Mouse (Mus musculus) kidney, postnatal 0 days (tissue): ENCODE measurements around the gene Atp7b. TPM values are rescaled to one million over a fixed set of nuclear protein-coding genes. Genes with fewer than 3 reads are reported as not detected.

Experiments
- ATAC-seq: fragments of 200-750 bp; cut with Nextera tagmentation; replicated peaks from 2 replicates; pipeline ENCODE4 v1.8.0; 2017; ENCODE audit warnings: low read depth, moderate number of reproducible peaks, moderate TSS enrichment, moderate library complexity; ENCODE audit not compliant: low FRiP score
- DNase-seq: peaks from one replicate; pipeline ENCODE4 v3.0.0-alpha.2; 2016; ENCODE audit warnings: low spot score
- H3K27ac ChIP-seq: fragments of 300-500 bp; sonication (generic); 2 replicates; pipeline ENCODE4 v1.5.1; 2014; ENCODE audit warnings: mild to moderate bottlenecking
- H3K27me3 ChIP-seq: fragments of 300-500 bp; sonication (generic); 2 replicates; pipeline ENCODE4 v1.6.1; 2014; ENCODE audit warnings: low read length, mixed read lengths; ENCODE audit not compliant: insufficient read depth
- H3K36me3 ChIP-seq: fragments of 300-500 bp; sonication (generic); 2 replicates; pipeline ENCODE4 v1.6.1; 2014; ENCODE audit warnings: low read length, mixed read lengths; ENCODE audit not compliant: insufficient read depth
- H3K4me1 ChIP-seq: fragments of 300-500 bp; sonication (generic); replicated peaks from 2 replicates; pipeline ENCODE4 v1.6.1; 2014; ENCODE audit warnings: antibody characterized with exemption, low read length, mixed read lengths; ENCODE audit not compliant: insufficient read depth
- H3K4me2 ChIP-seq: fragments of 300-500 bp; sonication (generic); 2 replicates; pipeline ENCODE4 v1.6.1; 2014; ENCODE audit warnings: mild to moderate bottlenecking, low read length, moderate library complexity, mixed read lengths
- H3K4me3 ChIP-seq: fragments of 300-500 bp; sonication (generic); replicated peaks from 2 replicates; pipeline ENCODE4 v1.5.1; 2014; ENCODE audit warnings: low read depth, low read length
- H3K9ac ChIP-seq: fragments of 300-500 bp; sonication (generic); 2 replicates; pipeline ENCODE4 v1.6.1; 2014; ENCODE audit warnings: low read depth, low read length
- H3K9me3 ChIP-seq: fragments of 300-500 bp; sonication (generic); replicated peaks from 2 replicates; pipeline ENCODE4 v1.6.1; 2016; ENCODE audit warnings: low read length, inconsistent platforms, mixed read lengths
- CTCF ChIP-seq: IDR thresholded peaks from 2 replicates; pipeline ENCODE4 v1.5.1; 2016; ENCODE audit warnings: antibody characterized with exemption, low read depth, mild to moderate bottlenecking, moderate library complexity
- WGBS: fragments of 180-500 bp; shearing (Covaris S2); extraction: QIAGEN DNeasy Blood & Tissue Kit; methylation state at CpG from one replicate; pipeline ENCODE4 v1.1.7; 2014; 5-methylcytosine and 5-hydroxymethylcytosine counted together
- polyA plus RNA-seq: library from polyadenylated mRNA; unstranded; fragments of >200 nt; fragmentation: Nextera tagmentation; extraction: Ambion mirVana; gene quantifications from 2 replicates; pipeline ENCODE4 v1.2.1, GENCODE M21; 2015

Atp7b gene
- polyA plus RNA-seq, 1 experiment from 2014 or later = 0.33 TPM

DNA sequence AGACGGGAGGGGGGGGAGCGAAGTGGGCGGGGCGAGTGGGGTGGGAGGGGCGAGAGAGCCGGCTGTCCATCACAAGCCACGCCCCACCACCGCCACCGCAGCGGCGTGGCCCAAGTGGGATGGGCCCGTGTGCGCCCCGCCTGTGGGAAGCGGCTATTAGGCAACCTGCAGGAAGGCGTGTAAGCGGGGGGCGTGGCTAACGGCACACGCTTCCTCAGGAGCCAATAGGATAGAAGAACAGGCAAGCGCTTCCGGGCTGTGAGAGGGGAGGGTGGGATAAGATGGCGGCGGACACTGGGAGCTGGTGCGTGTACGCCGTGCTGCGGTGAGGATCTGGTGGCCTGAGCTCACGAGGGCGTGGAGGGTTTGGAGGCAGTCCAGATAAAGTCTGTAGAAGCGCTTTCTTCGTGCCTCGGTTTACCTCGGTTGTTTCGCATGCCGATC, 363 bp upstream of the Atp7b start, which contains the start of gene Alg11:
Gene Alg11, plus strand, starts transcription at position 276 of the 444 bp plus-strand sequence.
- Histone ChIP-seq H3K4me3 (peak within 1 kb of the TSS; percentile 73), H3K36me3 (peaks cover 15% of the 10 kb centered on the region), H3K4me2 (peak within 1 kb of the TSS; percentile 98), H3K27ac (no peak within 1 kb of the TSS), H3K9me3 (no peaks in the 10 kb centered on the region), H3K9ac (peak within 1 kb of the TSS; percentile 67), H3K4me1 (0 out of 2 replicates have a peak, but pooled peaks cover 4% of the 10 kb centered on the region), H3K27me3 (peaks cover 12% of the 10 kb centered on the region)
- DNase-seq = peak; percentile 99
- peak; percentile 25; the same call in 1 of the 2 replicates for TF ChIP-seq CTCF
- WGBS = under 1% methylated on average over 33 of the region's 36 CpGs
- peak; percentile 100 for ATAC-seq

DNA sequence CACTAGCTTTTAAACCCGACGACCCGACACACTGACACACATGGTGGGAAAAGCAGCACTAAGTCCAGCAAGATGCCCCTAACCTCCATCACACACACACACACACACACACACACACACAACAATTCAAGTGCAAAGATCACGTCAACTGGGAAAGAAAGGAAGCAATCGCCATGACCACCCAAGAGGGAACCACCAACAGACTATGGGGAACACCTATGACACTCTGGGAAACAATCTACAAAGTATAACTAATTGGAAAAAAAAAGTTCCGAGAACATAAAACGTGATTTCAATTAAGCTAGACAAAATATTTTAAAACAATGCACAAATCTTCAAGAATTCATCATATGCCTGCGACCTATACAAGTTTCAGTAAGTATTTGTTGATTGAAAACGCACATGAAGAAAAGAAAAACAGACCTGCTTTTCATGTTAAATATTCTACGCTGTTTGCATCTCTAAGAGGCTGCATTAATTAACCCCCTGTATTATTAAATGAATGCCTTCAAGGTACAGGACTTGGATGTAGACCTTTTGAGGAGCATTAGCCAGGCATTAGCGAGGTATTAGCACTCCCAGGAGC, 859 bp downstream of the Atp7b start:
- Histone ChIP-seq H3K4me2 (peak overlapping the region; percentile 98), H3K4me3 (peak overlapping the region; percentile 73), H3K9ac (peak overlapping the region; percentile 67), H3K4me1 (0 out of 2 replicates have a peak, but pooled peaks cover 4% of the 10 kb centered on the region), H3K9me3 (no peaks in the 10 kb centered on the region), H3K27ac (no peak overlapping the region), H3K27me3 (peaks cover 12% of the 10 kb centered on the region), H3K36me3 (peaks cover 4% of the 10 kb centered on the region; the same call in 1 of the 2 replicates)
- 44% methylated on average over 11 of the region's 11 CpGs for WGBS
- no peak for DNase-seq
- no peak for ATAC-seq
- TF ChIP-seq CTCF = no peak

DNA sequence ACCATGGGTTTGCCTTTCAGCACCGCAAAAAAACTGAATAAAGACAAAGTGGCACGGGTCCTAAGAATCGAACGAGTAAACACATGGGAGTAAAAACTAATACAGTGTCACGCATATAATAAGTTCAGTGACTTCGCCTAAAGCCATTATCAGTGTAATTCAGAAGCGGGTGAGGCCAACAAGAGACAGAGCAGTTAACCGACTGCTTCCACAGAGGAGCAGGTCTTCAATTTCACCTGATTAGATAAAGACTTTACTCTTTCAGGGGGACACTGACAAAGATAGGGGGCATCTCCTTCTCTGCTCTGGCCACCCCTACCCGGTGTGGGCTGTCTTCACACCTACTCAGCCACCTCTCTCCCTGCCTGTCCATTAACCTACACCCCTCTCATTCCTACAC, 1.7 kb downstream of the Atp7b start:
- H3K9me3 ChIP-seq = no peaks in the 10 kb centered on the region
- H3K27ac ChIP-seq = no peak overlapping the region
- TF ChIP-seq CTCF = no peak
- H3K4me3 ChIP-seq = no peak overlapping the region
- no peak overlapping the region for H3K4me2 ChIP-seq
- DNase-seq (no peak), ATAC-seq (no peak)
- H3K4me1 ChIP-seq = 0 out of 2 replicates have a peak, but pooled peaks cover 4% of the 10 kb centered on the region
- H3K36me3 ChIP-seq = no peaks in the 10 kb centered on the region
- peaks cover 12% of the 10 kb centered on the region for H3K27me3 ChIP-seq
- WGBS = 73% methylated on average over 9 of the region's 9 CpGs
- H3K9ac ChIP-seq = no peak overlapping the region

DNA sequence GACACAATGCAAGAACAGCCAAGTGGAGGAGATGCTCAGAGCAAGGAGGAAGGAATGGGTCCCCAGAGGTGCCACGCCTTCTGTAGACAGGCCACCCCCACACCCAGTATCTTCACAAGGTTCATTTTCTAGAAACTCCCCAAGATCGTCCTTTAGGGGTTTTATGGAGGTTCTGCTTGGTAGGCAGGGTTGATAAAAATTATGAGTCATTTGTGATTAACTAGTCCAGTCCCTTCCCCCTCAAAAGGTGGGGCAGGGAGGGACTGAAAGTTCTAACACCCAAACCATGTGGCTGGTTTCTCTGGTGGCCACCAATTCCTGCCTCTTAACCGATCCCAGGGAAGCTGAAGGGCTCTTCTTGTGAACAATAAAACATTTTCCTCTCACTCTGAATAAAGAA, 3.3 kb downstream of the Atp7b start:
- WGBS = 58% methylated on average over 3 of the region's 3 CpGs
- H3K4me3 ChIP-seq = no peak overlapping the region
- no peaks in the 10 kb centered on the region for H3K9me3 ChIP-seq
- H3K9ac ChIP-seq = no peak overlapping the region
- H3K4me1 ChIP-seq = 0 out of 2 replicates have a peak, but pooled peaks cover 4% of the 10 kb centered on the region
- TF ChIP-seq CTCF = no peak
- H3K27me3 ChIP-seq = peaks cover 12% of the 10 kb centered on the region
- no peaks in the 10 kb centered on the region for H3K36me3 ChIP-seq
- DNase-seq (no peak), ATAC-seq (no peak)
- H3K4me2 ChIP-seq = no peak overlapping the region
- H3K27ac ChIP-seq = no peak overlapping the region

DNA sequence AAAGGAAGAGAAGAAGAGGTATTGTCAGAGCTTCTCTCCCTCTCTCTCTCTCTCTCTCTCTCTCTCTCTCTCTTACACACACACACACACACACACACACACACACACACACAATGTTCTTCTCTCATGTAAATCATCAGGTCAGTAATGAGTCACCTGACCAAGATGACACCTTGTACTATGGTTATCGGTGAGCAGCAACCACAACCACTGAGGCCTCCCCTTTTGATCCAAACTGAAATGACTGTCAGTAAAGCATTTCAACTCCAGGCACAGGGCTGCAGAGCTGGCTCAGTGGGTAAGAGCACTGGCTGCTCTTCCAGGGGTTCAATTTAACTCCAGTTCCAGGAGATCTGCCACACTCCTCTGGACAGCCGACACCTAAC, 4.6 kb downstream of the Atp7b start:
- Histone ChIP-seq H3K27ac (no peak overlapping the region), H3K4me1 (no peaks in the 10 kb centered on the region), H3K36me3 (no peaks in the 10 kb centered on the region), H3K27me3 (peaks cover 12% of the 10 kb centered on the region), H3K9ac (no peak overlapping the region), H3K9me3 (no peaks in the 10 kb centered on the region), H3K4me2 (no peak overlapping the region), H3K4me3 (no peak overlapping the region)
- ATAC-seq (no peak), DNase-seq (no peak)
- 84% methylated on average over 2 of the region's 2 CpGs for WGBS
- TF ChIP-seq CTCF = no peak

DNA sequence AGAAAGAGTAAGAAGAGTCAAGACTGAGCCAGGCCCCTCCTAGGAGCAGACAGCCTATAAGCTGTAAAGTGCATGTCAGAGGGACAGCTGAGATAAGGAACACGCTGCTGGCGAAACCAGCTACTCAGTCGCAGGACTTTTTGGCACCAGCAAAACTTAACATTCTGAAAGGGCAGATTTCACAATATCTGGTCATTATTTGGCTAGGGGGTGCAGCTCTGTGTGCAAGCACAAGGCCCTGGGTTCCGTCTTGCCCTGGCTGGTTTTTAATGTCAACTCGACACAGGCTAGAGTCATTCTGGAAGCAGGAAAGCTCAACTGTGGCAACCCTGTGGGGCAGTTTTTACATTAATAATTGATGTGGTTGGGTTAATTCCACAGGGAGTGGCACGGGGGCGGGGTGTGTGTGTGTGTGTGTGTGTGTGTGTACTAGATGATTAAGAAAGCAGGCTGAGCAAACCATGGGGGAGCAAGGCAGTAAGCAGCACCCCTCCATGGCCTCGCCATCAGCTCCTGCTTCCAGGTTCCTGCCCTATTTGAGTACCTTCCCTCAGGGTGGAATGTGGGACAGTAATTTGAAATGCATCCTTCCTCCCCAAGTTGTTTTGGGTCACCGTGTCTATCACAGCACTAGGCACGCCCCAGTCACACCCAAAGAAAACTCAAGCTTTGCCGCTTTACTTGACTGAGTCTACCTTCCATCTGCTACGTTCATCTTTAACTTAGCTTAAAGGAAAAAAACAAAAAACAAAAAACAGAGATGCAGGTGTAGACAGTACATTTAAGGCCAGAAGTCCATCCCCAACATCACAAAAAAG, 5.2 kb downstream of the Atp7b start:
- Histone ChIP-seq H3K36me3 (no peaks in the 10 kb centered on the region), H3K4me2 (no peak overlapping the region), H3K4me3 (no peak overlapping the region), H3K9ac (no peak overlapping the region), H3K27ac (no peak overlapping the region), H3K27me3 (peaks cover 12% of the 10 kb centered on the region), H3K9me3 (no peaks in the 10 kb centered on the region), H3K4me1 (no peaks in the 10 kb centered on the region)
- ATAC-seq (no peak), DNase-seq (no peak)
- TF ChIP-seq CTCF = no peak
- 78% methylated on average over 12 of the region's 12 CpGs for WGBS
